Mouse (Mus musculus): ENCODE measurements at regions not wholly inside any gene's neighbourhood (a gene's known extent, or its start where the extent isn't known, plus 50 kb on each side); places are given as distances from the start of the nearest gene placed in this dataset.
"Not testable (repeated sequence)": the region's sequence is repeated elsewhere in the genome, so short reads cannot be mapped to it uniquely, and the experiment has no call there.

DNA sequence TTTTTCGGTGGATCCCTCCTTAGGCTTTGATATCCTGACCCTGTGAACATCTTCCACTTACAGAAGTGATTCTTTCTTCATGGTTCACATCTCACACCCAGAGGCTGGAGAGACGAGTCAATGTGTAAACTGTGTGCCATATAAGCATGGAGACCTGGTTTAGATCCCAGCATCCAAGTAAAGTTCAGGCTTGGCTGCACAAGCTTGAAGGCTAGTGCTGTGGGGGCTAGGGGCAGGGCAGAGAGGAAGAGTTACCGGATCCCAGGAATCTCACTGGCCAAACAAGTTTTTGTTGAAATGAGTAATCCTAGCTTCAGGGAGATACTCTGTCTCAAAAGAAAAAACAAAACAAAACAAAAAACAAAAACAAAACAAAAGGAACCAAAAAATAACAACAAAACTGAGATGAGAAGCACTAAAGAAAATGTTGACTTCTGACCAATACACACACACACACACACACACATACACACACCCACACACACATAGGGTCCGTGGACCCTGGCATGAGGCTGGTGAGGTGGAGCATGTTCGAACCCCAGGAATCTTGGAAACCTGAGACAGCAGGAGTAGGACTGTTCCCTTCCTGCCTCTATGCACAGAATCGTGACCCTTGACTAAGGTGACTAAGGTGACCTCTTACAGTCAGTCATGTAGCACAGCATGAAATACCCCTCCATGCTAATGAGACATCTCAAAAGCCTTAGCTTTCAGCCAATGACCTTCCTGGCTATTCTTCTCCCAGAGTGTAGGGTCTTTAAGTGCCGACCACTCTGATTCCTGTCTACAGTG is 55.2 kb downstream of the Gm12728 start:
- DNase-seq: no peak

- not testable (repeated sequence) for DNase-seq
Measured at GRCm38 (mm10) chr4:105845998-105846989, 56.6 kb downstream of the Gm12728 start.

- DNase-seq: no peak
Measured at GRCm38 (mm10) chr4:105853086-105853485, 63.4 kb downstream of the Gm12728 start.

DNA sequence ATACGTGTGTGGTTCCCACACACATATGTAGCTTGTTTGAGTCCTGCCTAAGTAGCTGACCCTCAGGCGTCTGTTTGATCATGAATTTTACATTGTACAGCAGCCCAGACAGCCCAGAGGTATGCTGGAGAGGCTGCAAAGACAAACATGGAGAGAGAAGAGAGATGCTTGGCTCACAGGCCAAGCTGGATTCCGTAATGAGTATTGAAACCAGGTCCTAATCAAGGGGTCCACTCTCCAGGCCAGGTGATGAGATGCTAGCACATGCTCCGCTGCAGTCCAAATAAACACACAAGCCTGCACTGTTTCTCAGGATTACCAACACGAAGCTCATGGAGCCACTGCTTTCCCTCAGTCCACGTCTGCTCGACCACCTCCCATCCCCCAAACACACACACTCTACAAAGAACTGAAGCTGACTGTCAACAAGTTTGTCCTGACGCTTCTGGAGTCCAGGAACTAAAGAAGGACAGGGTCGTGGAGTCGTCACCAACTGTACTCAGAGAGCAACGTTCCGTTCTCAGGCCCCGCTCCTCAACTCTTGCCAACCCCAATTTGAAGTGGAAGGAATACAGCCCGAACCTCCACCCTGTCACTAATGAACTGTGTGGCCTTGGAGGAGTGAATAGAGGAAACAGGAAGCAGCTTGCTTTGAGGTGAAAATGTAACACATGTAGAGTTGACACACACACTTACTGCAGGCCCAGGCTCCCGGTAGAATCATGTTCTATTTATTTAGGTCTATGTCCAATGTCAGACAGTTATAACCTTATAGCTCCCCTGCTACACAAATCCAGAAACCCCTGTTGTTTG is 69.6 kb downstream of the Gm12728 start:
- peak; percentile 18 for DNase-seq

DNA sequence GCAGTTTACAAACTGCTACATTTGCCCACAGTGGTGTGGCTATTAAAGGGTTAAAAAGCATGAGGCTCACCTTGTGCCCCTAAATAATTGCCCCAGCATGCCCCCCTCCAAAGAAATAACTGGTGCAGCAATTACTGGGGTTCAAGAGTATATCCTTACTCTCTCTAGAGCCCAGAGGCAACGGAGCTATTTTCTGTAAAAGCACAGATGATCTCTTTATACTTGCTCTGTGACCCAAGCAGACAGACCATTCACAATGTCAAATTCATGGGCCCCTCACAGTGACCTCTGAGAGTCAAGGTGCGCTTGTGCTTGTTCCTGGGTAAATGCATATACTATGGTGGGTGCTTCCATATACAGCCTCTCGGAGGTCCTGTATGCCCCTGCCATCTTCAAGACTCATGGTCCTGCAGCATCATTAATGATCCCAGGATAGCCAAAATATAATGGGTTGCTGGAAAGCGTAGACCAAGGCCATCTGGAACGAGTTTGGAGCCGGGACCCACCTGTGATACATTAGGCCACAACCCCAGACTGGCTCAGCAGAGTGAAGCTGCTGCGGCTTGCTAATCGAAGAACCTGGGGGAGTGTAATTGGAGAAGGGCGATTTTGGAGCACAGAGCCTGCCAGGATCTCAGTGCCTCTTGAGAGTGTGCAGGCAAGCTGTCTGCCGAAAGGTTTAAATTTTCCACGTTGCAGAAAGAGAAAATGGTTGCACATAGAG is 71.4 kb downstream of the Gm12728 start:
- no peak for DNase-seq

- DNase-seq: no peak
Measured at GRCm38 (mm10) chr4:105861654-105862037, 72.0 kb downstream of the Gm12728 start.

DNA sequence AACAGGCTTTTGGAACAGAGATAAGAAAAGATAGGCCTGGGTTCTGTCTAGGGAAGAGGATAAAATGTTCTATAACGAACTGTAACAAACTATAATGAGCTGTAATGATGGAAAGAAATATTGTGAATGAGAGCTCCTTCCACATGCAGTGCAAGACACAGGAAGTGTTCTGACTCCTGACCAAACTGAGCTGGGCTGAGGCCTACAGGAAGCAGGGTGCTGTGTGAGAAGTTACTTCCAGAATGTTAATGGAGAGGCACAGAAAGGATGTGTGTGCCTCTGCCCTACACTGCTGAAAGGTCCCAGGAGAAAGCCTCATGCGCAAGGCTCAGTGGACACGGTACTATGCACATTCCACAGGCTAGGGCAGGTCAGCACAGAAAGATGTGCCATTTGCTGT is 80.8 kb downstream of the Gm12728 start:
- DNase-seq: no peak

DNA sequence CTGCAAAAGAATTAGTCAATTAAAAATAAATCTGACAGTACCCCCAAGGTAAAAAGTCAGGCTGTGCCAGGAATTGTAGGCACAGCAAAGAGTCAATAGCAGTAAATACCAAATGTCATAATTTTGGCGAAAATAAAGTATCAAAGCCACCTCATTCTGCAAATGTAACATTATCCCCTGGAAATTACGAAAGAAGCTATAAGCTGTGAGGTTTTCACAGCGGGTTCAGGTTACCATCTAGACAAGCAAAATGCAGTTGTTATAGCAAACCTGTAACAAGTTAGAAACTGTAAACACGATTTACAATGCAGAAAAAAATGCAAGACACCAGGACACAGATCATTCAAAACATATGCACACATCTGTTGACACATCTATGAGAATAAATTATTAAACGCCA is 87.6 kb downstream of the Gm12728 start:
- DNase-seq: no peak

DNA sequence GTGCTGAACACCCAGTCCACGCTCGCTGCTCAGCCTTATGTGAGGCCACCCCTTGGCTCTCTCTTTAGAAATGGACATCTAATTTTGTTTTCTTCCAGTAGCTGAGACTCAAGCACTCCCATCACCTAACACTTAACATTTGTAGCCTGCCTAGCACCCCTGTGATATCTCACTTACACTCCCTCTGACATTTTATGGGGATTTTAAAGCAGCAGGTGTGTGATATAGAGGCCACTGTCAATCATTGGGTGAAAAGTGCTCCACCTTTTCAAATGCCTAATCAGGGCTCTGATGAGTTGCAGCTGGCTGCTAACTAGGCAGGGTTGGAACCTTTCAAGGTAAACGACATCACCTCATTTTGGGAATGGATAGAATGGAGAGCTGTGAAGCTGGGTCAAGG is 90.2 kb downstream of the Gm12728 start:
- DNase-seq: no peak

DNA sequence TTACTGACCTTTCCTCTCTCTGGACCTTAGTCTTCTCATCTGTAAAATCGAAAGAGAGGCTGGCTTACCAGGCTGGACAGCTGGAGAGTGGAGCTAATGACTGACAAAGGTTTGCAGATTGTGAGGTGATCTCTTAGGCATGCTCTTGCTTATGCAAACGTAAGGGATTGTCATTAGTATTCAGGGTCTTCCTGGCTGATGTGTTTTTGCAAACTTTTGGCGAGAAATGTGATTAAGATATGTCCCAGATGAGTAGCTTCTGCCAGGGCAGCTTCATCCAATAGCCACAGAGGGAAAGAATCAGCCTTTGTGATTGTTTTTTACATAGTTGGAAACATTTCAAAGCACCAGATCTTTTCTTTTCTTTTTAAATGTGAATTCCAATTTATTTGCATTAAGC is 95.1 kb downstream of the Gm12728 start:
- no peak for DNase-seq

DNA sequence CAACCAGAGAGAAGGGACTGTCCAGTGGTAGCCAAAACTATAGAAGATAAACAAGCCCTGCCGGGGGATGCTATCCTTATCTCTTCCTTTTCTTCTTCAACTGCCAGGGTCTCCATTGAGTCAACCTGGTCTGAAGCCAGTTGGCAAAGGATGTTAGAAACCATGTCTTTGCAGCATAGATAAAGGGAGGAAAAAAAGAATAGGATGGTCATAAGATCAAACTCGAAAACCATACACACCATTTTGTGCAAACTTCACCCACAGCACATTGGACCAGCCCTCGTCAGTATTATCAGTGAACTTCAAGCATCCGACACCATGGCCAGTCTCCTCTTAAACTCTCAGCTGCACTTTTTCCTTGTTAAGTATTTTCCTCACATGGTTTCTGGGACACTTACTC is 101.8 kb downstream of the Gm12728 start:
- no peak for DNase-seq

GRCm38 (mm10) chr4:105892065-105892464 is 102.4 kb downstream of the Gm12728 start:
- no peak for DNase-seq

- no peak for DNase-seq
Measured at GRCm38 (mm10) chr4:105895116-105895515, 105.4 kb downstream of the Gm12728 start.

- no peak for DNase-seq
Measured at GRCm38 (mm10) chr4:105898054-105898847, 108.6 kb downstream of the Gm12728 start.

- DNase-seq: no peak
Measured at GRCm38 (mm10) chr4:105904896-105905295, 115.2 kb downstream of the Gm12728 start.

DNA sequence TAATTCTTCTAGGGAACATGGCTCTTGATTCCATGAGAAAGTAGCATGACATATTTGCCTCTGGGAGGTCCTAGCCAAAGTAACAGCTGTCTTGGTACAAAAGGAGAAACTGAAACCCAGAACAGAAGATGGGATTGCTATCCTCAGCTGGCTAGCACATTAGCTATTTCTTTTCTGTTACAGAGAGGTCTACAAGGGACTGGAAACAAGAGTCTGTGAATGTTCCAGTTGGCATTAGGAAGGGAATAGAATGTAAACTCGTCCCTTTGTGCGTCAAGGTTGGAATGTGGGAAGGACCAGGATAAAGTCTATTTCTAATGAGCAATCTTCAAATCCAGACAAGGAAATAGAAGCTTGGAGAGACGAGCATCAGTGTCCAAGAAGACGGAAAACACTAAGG is 116.7 kb downstream of the Gm12728 start:
- no peak for DNase-seq

GRCm38 (mm10) chr4:105907611-105908010 is 117.9 kb downstream of the Gm12728 start:
- no peak for DNase-seq

DNA sequence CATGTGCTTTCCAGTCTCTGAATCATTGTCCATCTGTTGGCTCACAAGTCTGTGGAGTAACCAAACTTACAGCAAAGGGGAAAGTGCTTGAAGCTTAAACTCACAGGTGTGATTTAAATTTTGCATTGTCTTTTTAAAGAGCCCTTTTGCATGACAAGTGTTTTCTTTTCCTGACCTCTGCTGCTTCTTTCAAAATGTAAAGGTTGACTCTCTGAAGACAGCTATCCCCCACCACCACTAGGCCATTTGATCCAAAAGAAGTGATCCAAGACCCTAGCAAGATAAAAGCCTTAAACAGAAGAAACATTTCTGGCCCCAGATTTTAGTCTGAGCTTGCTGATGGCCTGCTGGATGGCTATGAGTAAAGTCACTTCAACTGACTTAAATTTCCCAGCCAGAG is 118.6 kb downstream of the Gm12728 start:
- no peak for DNase-seq

- DNase-seq: no peak
Measured at GRCm38 (mm10) chr4:105909272-105909671, 119.6 kb downstream of the Gm12728 start.

GRCm38 (mm10) chr4:105910666-105911065 is 121.0 kb downstream of the Gm12728 start:
- no peak for DNase-seq

GRCm38 (mm10) chr4:105911678-105912077 is 122.0 kb downstream of the Gm12728 start:
- peak; percentile 19 for DNase-seq

Data from kidney, postnatal 10 days (tissue).